Mouse (Mus musculus) E14TG2a.4 (cell line): Measurements from ENCODE around the gene Rplp0.
"Not testable (repeated sequence)": the region's sequence is repeated elsewhere in the genome, so short reads cannot be mapped to it uniquely, and the experiment has no call there.

Source experiments
- H3K27me3 ChIP-seq: 2 replicates; pipeline ENCODE4 v1.6.1; 2014; ENCODE audit warnings: low read length, control low read depth; ENCODE audit not compliant: insufficient read depth
- H3K36me3 ChIP-seq: 2 replicates; pipeline ENCODE4 v1.6.1; 2014; ENCODE audit warnings: low read length, control low read depth; ENCODE audit not compliant: insufficient read depth
- H3K4me1 ChIP-seq: replicated peaks from 2 replicates; pipeline ENCODE4 v1.6.1; 2014; ENCODE audit warnings: low read depth, low read length, control low read depth
- H3K4me3 ChIP-seq: replicated peaks from 2 replicates; pipeline ENCODE4 v1.5.1; 2014; ENCODE audit warnings: mild to moderate bottlenecking, low read length
- H3K9me3 ChIP-seq: 2 replicates; pipeline ENCODE4 v1.6.1; 2014; ENCODE audit warnings: low read length, control low read depth
- CTCF ChIP-seq: conservative IDR thresholded peaks from 2 replicates; pipeline ENCODE4 v1.5.1; 2014; ENCODE audit warnings: low read length
- NANOG ChIP-seq: IDR thresholded peaks from 2 replicates; pipeline ENCODE4 v1.6.1; 2014; ENCODE audit warnings: borderline replicate concordance, low read length, mixed read lengths
- POU5F1 ChIP-seq: IDR thresholded peaks from 2 replicates; pipeline ENCODE4 v1.6.1; 2014; ENCODE audit warnings: low read length, borderline replicate concordance

Gene Rplp0

GRCm38 (mm10) chr5:115564737-115565393 is 5.6 kb downstream of the Rplp0 start, which contains the start of gene Gcn1l1:
Gcn1l1 (plus strand) TSS chr5:115565254.
- peaks cover 70% of the 10 kb centered on the region for H3K4me1 ChIP-seq
- H3K9me3 ChIP-seq = no peaks in the 10 kb centered on the region
- peaks cover 48% of the 10 kb centered on the region for H3K36me3 ChIP-seq
- H3K27me3 ChIP-seq = no peaks in the 10 kb centered on the region
- TF ChIP-seq POU5F1 (no peak), NANOG (no peak), CTCF (no peak)
- peak within 1 kb of the TSS; percentile 90 for H3K4me3 ChIP-seq

DNA sequence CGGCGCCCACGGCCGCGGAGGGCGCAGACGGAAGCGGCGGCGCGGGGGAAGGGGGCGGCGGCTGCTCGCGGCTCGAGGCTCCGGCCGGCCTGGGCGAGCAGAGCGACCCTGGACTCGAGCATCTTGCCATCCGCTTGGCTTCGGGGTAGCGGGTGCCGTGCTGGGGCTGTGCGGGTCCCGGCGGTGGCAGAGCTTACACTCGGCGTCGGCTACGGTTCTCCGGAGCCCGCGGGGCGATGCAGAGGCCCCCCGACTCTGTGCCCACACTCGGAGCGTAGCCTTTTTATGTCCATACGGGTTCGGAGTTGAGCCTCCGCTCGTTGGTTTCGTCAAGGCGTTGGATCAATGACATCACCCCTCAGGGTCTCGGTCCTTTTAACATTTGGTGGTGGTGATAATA is 6.1 kb downstream of the Rplp0 start:
- H3K9me3 ChIP-seq = no peaks in the 10 kb centered on the region
- H3K4me1 ChIP-seq = peaks cover 71% of the 10 kb centered on the region

GRCm38 (mm10) chr5:115568681-115569080 is 9.4 kb downstream of the Rplp0 start:
- no peaks in the 10 kb centered on the region for H3K27me3 ChIP-seq
- peaks cover 80% of the 10 kb centered on the region for H3K4me1 ChIP-seq
- peaks cover 37% of the 10 kb centered on the region for H3K36me3 ChIP-seq
- TF ChIP-seq POU5F1 = no peak
- no peak for TF ChIP-seq CTCF
- no peak for TF ChIP-seq NANOG
- H3K9me3 ChIP-seq = no peaks in the 10 kb centered on the region
- H3K4me3 ChIP-seq = peak overlapping the region; percentile 51; the same call in 1 of the 2 replicates

More for the DNA sequence above, 6.1 kb downstream of the Rplp0 start:
- H3K4me3 ChIP-seq = peak overlapping the region; percentile 90
- TF ChIP-seq NANOG (no peak), POU5F1 (no peak), CTCF (no peak)
- H3K36me3 ChIP-seq = peaks cover 43% of the 10 kb centered on the region
- no peaks in the 10 kb centered on the region for H3K27me3 ChIP-seq

DNA sequence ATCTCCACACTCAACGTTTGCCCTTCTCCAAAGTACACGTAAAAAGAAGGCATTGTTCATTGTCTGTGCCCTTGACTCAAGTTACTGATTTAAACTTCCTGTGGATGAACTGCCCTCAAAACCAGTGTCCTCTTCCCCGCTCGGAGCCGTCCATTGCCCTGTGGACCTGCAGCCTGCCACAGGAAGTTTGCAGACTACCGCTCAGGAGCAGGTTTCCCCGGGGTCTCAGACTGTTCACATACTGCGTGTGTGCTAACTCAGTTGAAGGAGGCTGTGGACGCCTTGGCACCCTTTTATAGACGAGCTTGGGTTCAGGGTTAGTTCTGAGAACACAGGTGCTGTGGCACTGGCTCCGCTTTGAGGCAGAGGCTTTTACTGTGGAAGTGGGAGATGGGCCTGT is 10.0 kb downstream of the Rplp0 start:
- TF ChIP-seq NANOG = no peak
- TF ChIP-seq POU5F1 = no peak
- TF ChIP-seq CTCF = no peak

DNA sequence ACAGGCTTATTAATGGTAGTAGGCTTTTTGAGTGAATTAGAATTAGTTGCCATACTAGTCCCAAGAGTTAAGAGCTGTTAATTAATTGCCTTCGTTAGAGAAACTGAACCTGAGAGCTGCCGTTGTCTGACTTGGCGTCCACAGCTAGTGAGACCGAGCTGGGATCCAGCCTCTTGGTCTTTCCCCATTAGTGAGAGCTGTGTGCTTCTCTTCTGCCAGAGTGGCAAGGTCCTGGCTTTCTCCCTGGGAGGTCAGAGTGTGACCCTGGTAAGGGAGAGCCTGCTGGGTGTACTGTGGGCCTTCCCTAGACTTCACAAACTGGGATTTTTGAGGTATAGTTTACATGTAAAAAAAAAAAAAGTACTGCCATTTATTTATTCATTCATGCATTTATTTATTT is 10.5 kb downstream of the Rplp0 start:
- no peak for TF ChIP-seq CTCF
- H3K27me3 ChIP-seq = no peaks in the 10 kb centered on the region
- H3K4me3 ChIP-seq = peak overlapping the region; percentile 51; the same call in 1 of the 2 replicates

More for the DNA sequence above, 10.0 kb downstream of the Rplp0 start:
- H3K27me3 ChIP-seq = no peaks in the 10 kb centered on the region
- peaks cover 36% of the 10 kb centered on the region for H3K36me3 ChIP-seq
- no peaks in the 10 kb centered on the region for H3K9me3 ChIP-seq
- H3K4me3 ChIP-seq = peak overlapping the region; percentile 51
- H3K4me1 ChIP-seq = peaks cover 80% of the 10 kb centered on the region

DNA sequence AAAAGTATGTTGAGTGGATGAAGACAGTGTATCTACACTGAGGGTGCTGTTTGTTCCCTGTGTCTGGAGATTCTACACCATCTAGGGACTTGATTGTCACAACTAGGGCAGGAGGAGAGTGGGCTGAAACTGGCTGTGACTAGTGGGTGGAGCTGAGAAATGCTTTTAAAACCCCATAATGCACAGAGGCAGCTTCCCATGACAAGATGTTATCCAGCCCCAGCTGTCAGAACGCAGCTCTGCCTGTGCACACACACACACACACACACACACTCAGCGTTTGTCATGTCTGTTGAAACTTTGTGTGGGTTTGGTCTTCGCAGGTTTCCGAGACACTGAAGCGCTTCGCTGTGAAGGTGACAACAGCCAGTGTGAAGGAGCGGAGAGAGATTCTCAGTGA is 11.8 kb downstream of the Rplp0 start:
- Histone ChIP-seq H3K36me3 (peaks cover 54% of the 10 kb centered on the region), H3K27me3 (no peaks in the 10 kb centered on the region), H3K4me3 (no peak overlapping the region), H3K4me1 (peaks cover 78% of the 10 kb centered on the region), H3K9me3 (no peaks in the 10 kb centered on the region)
- TF ChIP-seq NANOG (no peak), POU5F1 (no peak), CTCF (no peak)

More for the DNA sequence above, 10.5 kb downstream of the Rplp0 start:
- Histone ChIP-seq H3K9me3 (no peaks in the 10 kb centered on the region), H3K4me1 (peaks cover 81% of the 10 kb centered on the region), H3K36me3 (peaks cover 40% of the 10 kb centered on the region)

DNA sequence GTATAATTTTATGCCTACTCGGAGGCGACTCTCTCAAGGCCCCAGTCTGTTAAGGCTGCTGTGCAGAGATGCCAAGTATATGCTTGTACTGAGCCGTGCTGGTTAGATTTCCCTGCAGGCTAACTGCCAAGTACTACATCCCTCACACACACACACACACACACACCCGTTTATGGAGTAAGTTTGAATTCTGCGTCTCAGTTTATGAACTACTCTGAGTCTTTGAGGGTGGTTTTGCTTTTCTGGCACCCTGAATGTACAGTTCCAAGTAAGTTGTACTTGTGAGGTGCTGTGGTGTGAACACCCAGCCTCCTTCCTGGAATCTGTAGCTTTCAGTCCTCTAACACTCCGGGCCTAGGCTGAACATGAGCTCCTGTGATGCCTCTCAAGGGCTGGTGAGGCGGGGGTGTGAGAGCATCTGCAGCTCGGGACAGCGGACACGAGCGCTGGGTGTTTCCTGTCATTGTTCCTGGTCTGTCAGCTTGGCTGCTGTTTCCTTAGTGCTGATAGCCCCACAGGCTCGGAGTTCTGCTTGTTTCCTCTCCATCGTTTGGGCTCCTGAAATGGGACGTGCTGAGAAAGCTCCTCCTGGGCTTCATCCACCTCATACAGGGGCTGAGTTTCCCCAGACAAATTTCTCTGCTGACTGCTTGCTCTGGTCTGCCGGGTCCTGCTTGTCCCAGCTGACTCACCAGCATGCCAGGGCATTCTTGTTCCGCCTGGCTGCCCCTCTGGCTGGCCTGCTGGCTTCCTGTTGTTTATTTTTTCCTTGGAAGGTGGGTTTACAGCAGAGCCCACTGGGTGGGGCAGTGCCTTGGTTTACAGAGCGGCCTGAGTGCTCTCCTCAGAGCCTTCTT is 13.6 kb downstream of the Rplp0 start:
- Histone ChIP-seq H3K4me3 (no peak overlapping the region), H3K36me3 (peaks cover 66% of the 10 kb centered on the region), H3K27me3 (no peaks in the 10 kb centered on the region), H3K9me3 (no peaks in the 10 kb centered on the region), H3K4me1 (peaks cover 60% of the 10 kb centered on the region)
- TF ChIP-seq NANOG (no peak), CTCF (no peak), POU5F1 (no peak)

- Histone ChIP-seq H3K36me3 (peaks cover 86% of the 10 kb centered on the region), H3K27me3 (no peaks in the 10 kb centered on the region), H3K4me1 (peaks cover 45% of the 10 kb centered on the region), H3K9me3 (no peaks in the 10 kb centered on the region), H3K4me3 (no peak overlapping the region)
- TF ChIP-seq CTCF (no peak), NANOG (no peak), POU5F1 (no peak)
Measured at GRCm38 (mm10) chr5:115574992-115575391, 15.7 kb downstream of the Rplp0 start.

DNA sequence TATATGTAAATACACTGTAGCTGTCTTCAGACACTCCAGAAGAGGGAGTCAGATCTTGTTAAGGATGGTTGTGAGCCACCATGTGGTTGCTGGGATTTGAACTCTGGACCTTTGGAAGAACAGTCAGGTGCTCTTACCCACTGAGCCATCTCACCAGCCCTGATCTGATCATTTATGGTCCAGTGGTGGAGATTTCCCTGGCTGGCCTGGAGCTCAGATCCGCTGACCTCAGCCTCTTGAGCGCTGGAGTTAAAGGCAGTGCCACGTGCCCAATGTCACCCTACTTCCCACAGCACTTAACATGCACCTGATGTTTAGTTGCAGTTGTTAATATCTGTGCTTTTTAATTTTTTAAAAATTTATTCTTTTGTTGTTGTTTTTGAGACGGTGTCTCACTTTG is 18.4 kb downstream of the Rplp0 start:
- peaks cover 94% of the 10 kb centered on the region for H3K36me3 ChIP-seq
- peaks cover 54% of the 10 kb centered on the region for H3K4me1 ChIP-seq
- H3K27me3 ChIP-seq, H3K9me3 ChIP-seq, H3K4me3 ChIP-seq: not testable (repeated sequence)
